Comparison of ENCODE assay signal across 15 mouse cellular contexts in genomic region chr5:54033217-54033616, GRCm38 (mm10).
"Had no signal": no experiment of that assay in that cellular context is flagged by ENCODE, and none has a peak within 500 bp of the region (broad histone marks: within the 10 kb centered on the region; RNA-seq: fewer than 3 reads in every experiment).

No protein-coding gene starts in this region.

- H3K9ac ChIP-seq: lung, embryonic 14.5 days; midbrain, embryonic 12.5 days; neural tube, embryonic 12.5 days; stomach, embryonic 15.5 days had no signal

- H3K9me3 ChIP-seq: midbrain, embryonic 10.5 days; midbrain, embryonic 12.5 days; neural tube, embryonic 12.5 days; stomach, embryonic 15.5 days had no signal

- H3K4me2 ChIP-seq: lung, embryonic 14.5 days; midbrain, embryonic 12.5 days; neural tube, embryonic 12.5 days; stomach, embryonic 15.5 days had no signal

- H3K36me3 ChIP-seq: midbrain, embryonic 10.5 days; midbrain, embryonic 12.5 days; neural tube, embryonic 12.5 days; stomach, embryonic 15.5 days had no signal

- H3K4me3 ChIP-seq: midbrain, embryonic 10.5 days; midbrain, embryonic 12.5 days; neural tube, embryonic 12.5 days; stomach, embryonic 15.5 days had no signal

- H3K4me1 ChIP-seq: stomach, embryonic 15.5 days had no signal

- DNase-seq: lung, adult 18-20 months; lung, embryonic 14.5 days; lung, postnatal 10 days; lung, postnatal 4 days; midbrain, embryonic 14.5 days; right cerebral cortex, postnatal 14 days; thymus, adult 18-20 months; thymus, postnatal 14 days; thymus, postnatal 36 days had no signal

- H3K27me3 ChIP-seq: midbrain, embryonic 12.5 days; neural tube, embryonic 12.5 days; stomach, embryonic 15.5 days had no signal

- ATAC-seq: midbrain, embryonic 16.5 days had no signal

- H3K27ac ChIP-seq: midbrain, embryonic 10.5 days; midbrain, embryonic 12.5 days; neural tube, embryonic 12.5 days; stomach, embryonic 15.5 days; stomach, postnatal 0 days had no signal
